Mouse (Mus musculus): ENCODE measurements around the gene Stk17b. TPM values are rescaled to one million over a fixed set of nuclear protein-coding genes. Genes with fewer than 3 reads are reported as not detected.

Stk17b gene
- polyA plus RNA-seq (2015; fragmentation: Nextera tagmentation; extraction: Ambion mirVana), result 17.1 and 17.8 TPM in 2 replicates

DNA sequence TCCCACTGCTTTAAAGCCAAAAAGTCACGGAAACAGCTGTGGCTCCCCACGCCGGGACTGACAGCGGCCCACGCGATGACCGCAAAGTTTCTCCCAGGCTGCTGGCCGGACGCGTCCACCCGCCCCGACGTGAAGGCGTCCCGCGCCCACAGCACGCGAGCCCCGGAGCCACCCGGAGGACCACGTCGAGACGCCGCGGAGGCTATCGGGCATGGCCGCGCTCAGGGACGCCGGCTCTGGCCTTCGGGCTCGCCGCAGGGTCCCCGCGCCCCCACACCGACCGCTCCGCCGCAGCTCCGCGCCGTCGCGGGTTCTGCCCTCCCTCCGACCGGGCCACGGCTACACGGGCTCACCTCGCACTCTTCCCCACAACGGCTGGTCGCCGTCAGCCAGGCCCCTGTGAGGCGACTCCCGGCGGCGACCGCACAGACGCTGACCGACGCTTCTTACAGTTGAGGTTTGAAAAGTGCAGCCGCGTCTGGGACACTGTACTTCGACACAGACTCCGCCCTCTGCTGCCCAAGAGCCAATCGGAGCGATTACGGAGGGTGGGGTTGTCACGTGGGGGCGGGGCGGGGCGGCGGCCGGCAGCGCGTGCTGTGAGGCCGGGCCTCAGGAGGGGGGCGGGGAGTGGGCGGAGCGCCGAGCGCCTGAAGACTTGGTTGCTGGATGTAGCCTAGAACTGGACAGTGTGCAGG lies at the start of gene Stk17b:
Gene Stk17b, minus strand, starts transcription at position 504 of the 698 bp plus-strand sequence.
- H3K9ac ChIP-seq (ENCODE audit: low read depth, low read length), result peak within 1 kb of the TSS; percentile 94
- H3K4me3 ChIP-seq (ENCODE audit: low read depth, low read length), result peak within 1 kb of the TSS; percentile 95
- H3K9me3 ChIP-seq (ENCODE audit: control insufficient read depth), result no peaks in the 10 kb centered on the region
- H3K36me3 ChIP-seq (ENCODE audit: control insufficient read depth, insufficient read depth), result no peaks in the 10 kb centered on the region
- TF ChIP-seq CTCF (IDR thresholded peaks at IDR 0.05; ENCODE audit: low read depth), result no peak
- under 1% methylated on average over 80 of the region's 81 CpGs for WGBS
- H3K27ac ChIP-seq (ENCODE audit: low read depth, low read length), result peak within 1 kb of the TSS; percentile 97
- peak; percentile 97 for ATAC-seq
- no peaks in the 10 kb centered on the region for H3K4me1 ChIP-seq (replicated peaks; ENCODE audit: control insufficient read depth, insufficient read depth, low read length)
- H3K27me3 ChIP-seq (replicated peaks; ENCODE audit: control insufficient read depth, insufficient read depth, low read length), result no peaks in the 10 kb centered on the region
- H3K4me2 ChIP-seq (replicated peaks; ENCODE audit: low read depth), result peak within 1 kb of the TSS; percentile 77

DNA sequence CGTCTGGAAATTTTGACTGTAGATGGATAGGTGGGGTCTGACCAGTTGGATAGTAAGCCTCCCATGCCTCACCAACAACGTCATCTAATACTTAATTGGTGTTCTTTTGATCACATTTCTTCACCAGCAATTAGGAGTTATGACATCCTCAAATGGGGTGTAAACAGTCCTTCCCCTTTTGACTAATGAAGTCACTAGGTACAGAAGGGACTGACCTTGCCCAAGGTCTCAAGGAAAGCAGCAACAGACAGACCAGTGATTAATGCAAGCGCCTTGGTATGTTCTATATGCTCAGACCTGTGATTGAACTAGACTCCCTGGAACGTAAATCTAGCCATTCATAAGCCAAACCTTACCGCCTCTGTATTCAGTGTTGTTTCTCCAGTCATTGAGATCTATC lies 45.3 kb upstream of the Stk17b start:
- Histone ChIP-seq H3K4me3 (ENCODE audit: low read depth, low read length) (no peak overlapping the region), H3K4me2 (replicated peaks; ENCODE audit: low read depth) (no peak overlapping the region), H3K27ac (ENCODE audit: low read depth, low read length) (no peak overlapping the region), H3K4me1 (replicated peaks; ENCODE audit: control insufficient read depth, insufficient read depth, low read length) (no peaks in the 10 kb centered on the region), H3K27me3 (replicated peaks; ENCODE audit: control insufficient read depth, insufficient read depth, low read length) (no peaks in the 10 kb centered on the region), H3K9ac (ENCODE audit: low read depth, low read length) (no peak overlapping the region), H3K36me3 (ENCODE audit: control insufficient read depth, insufficient read depth) (no peaks in the 10 kb centered on the region), H3K9me3 (ENCODE audit: control insufficient read depth) (no peaks in the 10 kb centered on the region)
- WGBS, result 88% methylated on average over 5 of the region's 5 CpGs
- TF ChIP-seq CTCF (IDR thresholded peaks at IDR 0.05; ENCODE audit: low read depth), result no peak
- no peak for ATAC-seq

DNA sequence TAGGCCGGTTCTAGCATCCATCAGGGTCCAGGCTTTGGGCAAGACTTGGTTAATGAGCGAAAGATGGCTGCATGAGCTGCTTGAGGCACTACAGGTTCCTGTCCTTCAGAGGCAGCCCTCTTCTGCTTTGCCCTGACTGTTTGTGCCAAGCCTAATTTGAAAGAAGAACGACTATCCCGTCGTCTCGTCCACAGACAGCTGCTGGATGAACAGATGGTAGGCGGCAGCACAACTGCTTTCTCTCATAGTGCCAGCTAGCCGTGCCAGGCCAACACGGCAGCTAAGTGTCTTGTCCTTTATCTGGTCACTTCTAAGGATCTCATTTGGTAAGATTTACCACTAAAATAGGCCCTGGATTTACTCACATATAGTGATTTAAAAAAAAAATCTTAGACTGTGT lies 44.1 kb upstream of the Stk17b start:
- H3K27ac ChIP-seq (ENCODE audit: low read depth, low read length), result no peak overlapping the region
- no peak overlapping the region for H3K4me2 ChIP-seq (replicated peaks; ENCODE audit: low read depth)
- WGBS, result 81% methylated on average over 9 of the region's 9 CpGs
- H3K9me3 ChIP-seq (ENCODE audit: control insufficient read depth), result no peaks in the 10 kb centered on the region
- H3K9ac ChIP-seq (ENCODE audit: low read depth, low read length), result no peak overlapping the region
- no peak for TF ChIP-seq CTCF (IDR thresholded peaks at IDR 0.05; ENCODE audit: low read depth)
- H3K4me1 ChIP-seq (replicated peaks; ENCODE audit: control insufficient read depth, insufficient read depth, low read length), result 0 out of 2 replicates have a peak, but pooled peaks cover under 1% of the 10 kb centered on the region
- no peaks in the 10 kb centered on the region for H3K27me3 ChIP-seq (replicated peaks; ENCODE audit: control insufficient read depth, insufficient read depth, low read length)
- no peak overlapping the region for H3K4me3 ChIP-seq (ENCODE audit: low read depth, low read length)
- H3K36me3 ChIP-seq (ENCODE audit: control insufficient read depth, insufficient read depth), result no peaks in the 10 kb centered on the region
- ATAC-seq, result no peak

DNA sequence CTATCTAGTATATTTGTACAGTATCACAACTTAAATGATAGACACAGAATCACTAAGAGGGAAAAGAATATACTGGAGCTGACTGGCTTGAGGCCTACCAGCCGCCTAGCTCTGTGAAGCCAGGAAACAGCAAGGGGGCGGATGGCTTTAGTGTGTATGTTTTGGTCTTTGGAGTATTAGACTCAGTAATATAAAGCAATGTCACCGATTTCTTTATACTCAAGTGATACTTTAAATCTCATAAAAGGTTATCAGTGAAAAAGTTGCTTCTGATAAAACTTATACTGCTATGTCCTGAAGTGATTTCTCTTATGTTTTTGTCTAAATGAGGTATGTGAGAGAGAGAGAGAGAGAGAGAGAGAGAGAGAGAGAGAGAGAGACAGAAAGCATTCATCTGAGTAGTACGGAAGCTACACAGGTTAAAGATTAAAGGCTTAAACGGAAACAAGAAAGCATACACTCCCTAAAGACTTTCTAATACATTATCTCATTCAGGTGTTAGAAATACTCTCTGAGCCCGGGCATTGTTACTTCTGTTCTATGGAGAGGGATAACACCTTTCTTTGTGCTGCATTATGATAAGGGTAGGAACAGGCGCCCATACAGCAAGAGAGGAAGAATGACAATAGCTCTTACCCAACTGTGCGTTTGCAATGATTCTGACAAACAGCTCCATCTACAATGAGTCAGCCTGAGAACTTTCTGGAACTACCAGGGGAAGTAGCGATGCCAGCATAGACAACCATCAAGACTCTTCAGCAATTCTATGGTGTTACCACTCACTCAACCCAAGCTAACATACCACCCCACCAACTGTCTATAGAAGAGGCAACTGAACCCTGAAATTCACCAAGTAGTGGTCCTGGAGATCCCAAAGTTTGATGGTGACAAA lies 39.7 kb upstream of the Stk17b start:
- no peak overlapping the region for H3K27ac ChIP-seq (ENCODE audit: low read depth, low read length)

DNA sequence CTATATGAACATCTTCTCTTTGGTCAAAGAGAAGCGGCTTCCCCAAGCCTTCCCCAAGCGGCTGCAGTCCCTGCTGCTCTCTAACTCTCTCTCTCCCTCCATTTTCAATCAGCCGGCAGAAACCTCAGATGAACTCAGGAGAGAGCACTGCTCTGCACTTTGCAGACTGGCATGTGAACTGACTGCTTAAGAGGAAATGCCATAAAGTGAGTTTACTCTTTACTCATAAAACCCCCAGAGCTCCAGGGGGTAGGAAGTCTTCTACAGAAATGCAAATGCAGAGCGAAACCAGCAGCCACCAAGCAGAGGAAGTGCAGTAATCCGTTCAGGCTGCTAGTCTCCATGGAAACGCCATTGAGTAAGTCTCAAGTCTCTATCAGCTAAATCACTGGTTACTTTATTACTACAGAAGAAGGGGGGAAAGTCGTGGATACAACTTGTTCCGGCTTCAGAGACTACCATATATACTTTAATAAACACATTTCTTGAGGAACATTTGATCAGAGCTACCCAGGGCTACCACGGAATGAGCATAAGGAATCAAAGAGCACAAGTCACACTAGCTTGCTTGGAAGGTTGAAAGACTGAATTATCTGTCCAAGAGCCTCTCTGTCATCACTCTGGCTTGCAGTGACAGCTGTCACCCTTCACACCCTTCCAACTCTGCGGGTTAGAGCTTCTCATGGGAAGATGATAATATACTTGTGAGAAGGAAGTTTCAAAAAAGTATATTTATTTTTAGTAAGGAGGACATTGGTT lies 38.8 kb upstream of the Stk17b start:
- Histone ChIP-seq H3K9ac (ENCODE audit: low read depth, low read length) (no peak overlapping the region), H3K36me3 (ENCODE audit: control insufficient read depth, insufficient read depth) (no peaks in the 10 kb centered on the region), H3K4me1 (replicated peaks; ENCODE audit: control insufficient read depth, insufficient read depth, low read length) (0 out of 2 replicates have a peak, but pooled peaks cover 3% of the 10 kb centered on the region), H3K27ac (ENCODE audit: low read depth, low read length) (no peak overlapping the region), H3K4me3 (ENCODE audit: low read depth, low read length) (peak overlapping the region; percentile 29; the same call in 1 of the 2 replicates), H3K9me3 (ENCODE audit: control insufficient read depth) (no peaks in the 10 kb centered on the region), H3K27me3 (replicated peaks; ENCODE audit: control insufficient read depth, insufficient read depth, low read length) (no peaks in the 10 kb centered on the region), H3K4me2 (replicated peaks; ENCODE audit: low read depth) (peak overlapping the region; percentile 61)
- whole genome bisulfite sequencing, result 4% methylated on average over 10 of the region's 10 CpGs
- TF ChIP-seq CTCF (IDR thresholded peaks at IDR 0.05; ENCODE audit: low read depth), result no peak
- peak; percentile 86 for ATAC-seq

More for the DNA sequence above, 39.7 kb upstream of the Stk17b start:
- no peak for TF ChIP-seq CTCF (IDR thresholded peaks at IDR 0.05; ENCODE audit: low read depth)
- ATAC-seq, result no peak
- 68% methylated on average over 9 of the region's 9 CpGs for WGBS
- Histone ChIP-seq H3K9ac (ENCODE audit: low read depth, low read length) (no peak overlapping the region), H3K36me3 (ENCODE audit: control insufficient read depth, insufficient read depth) (no peaks in the 10 kb centered on the region), H3K27me3 (replicated peaks; ENCODE audit: control insufficient read depth, insufficient read depth, low read length) (no peaks in the 10 kb centered on the region), H3K4me2 (replicated peaks; ENCODE audit: low read depth) (0 out of 2 replicates have a peak overlapping the region, but pooled peaks have one; percentile 61), H3K9me3 (ENCODE audit: control insufficient read depth) (no peaks in the 10 kb centered on the region), H3K4me1 (replicated peaks; ENCODE audit: control insufficient read depth, insufficient read depth, low read length) (0 out of 2 replicates have a peak, but pooled peaks cover 3% of the 10 kb centered on the region), H3K4me3 (ENCODE audit: low read depth, low read length) (no peak overlapping the region)
